In genomic region chr12:93273652-93274051, GRCm38 (mm10) we compare ENCODE assay signal across 16 mouse cellular contexts.
"Had no signal": no experiment of that assay in that cellular context is flagged by ENCODE, and none has a peak within 500 bp of the region (broad histone marks: within the 10 kb centered on the region; RNA-seq: fewer than 3 reads in every experiment).

No protein-coding gene starts in this region.

- H3K4me2 ChIP-seq: limb, embryonic 13.5 days; liver, embryonic 11.5 days; midbrain, embryonic 12.5 days; neural tube, embryonic 13.5 days; stomach, embryonic 15.5 days had no signal

- H3K9ac ChIP-seq: limb, embryonic 13.5 days; midbrain, embryonic 12.5 days; neural tube, embryonic 13.5 days; stomach, embryonic 15.5 days had no signal

- H3K4me1 ChIP-seq: limb, embryonic 13.5 days; midbrain, embryonic 12.5 days; neural tube, embryonic 13.5 days; stomach, embryonic 15.5 days had no signal

- DNase-seq: layer of hippocampus, adult 9-11 months; layer of hippocampus, postnatal 36 days; lung, adult 18-20 months; retina, postnatal 1 day; right cerebral cortex, postnatal 4 days; spleen, adult 18-20 months; thymus, adult 2 months; thymus, postnatal 25 days had no signal

- H3K27me3 ChIP-seq: limb, embryonic 13.5 days; midbrain, embryonic 12.5 days; neural tube, embryonic 13.5 days; stomach, embryonic 15.5 days had no signal

- H3K4me3 ChIP-seq: limb, embryonic 13.5 days; midbrain, embryonic 12.5 days; neural tube, embryonic 13.5 days; stomach, embryonic 15.5 days had no signal

- ATAC-seq: inflammation-experienced regulatory T-cells, adult 6 months; intestine, postnatal 0 days; midbrain, embryonic 16.5 days had no signal

- H3K9me3 ChIP-seq: limb, embryonic 13.5 days; midbrain, embryonic 12.5 days; neural tube, embryonic 13.5 days; stomach, embryonic 15.5 days had no signal

- H3K27ac ChIP-seq: limb, embryonic 13.5 days; midbrain, embryonic 12.5 days; neural tube, embryonic 13.5 days; stomach, embryonic 15.5 days had no signal

- H3K36me3 ChIP-seq: limb, embryonic 13.5 days; midbrain, embryonic 12.5 days; neural tube, embryonic 13.5 days; stomach, embryonic 15.5 days had no signal
